Mouse (Mus musculus): Measurements from ENCODE around the gene Rtkn.

GRCm38 (mm10) chr6:83147280-83147679 lies 12.0 kb downstream of the Rtkn start:
- no peak for TF ChIP-seq CTCF (IDR thresholded peaks at IDR 0.05 in 2 of 3, conservative IDR thresholded peaks at IDR 0.05 in 1 of 3; ENCODE audit: control insufficient read depth in 1 of 3, insufficient read depth in 1 of 3, low read depth in 2 of 3, low read length in 3 of 3, poor library complexity in 1 of 3, severe bottlenecking in 1 of 3)
- no peak for TF ChIP-seq BHLHE40 (IDR thresholded peaks at IDR 0.05; ENCODE audit: borderline replicate concordance, low read depth, low read length)
- no peak for TF ChIP-seq USF2 (IDR thresholded peaks at IDR 0.05; ENCODE audit: borderline replicate concordance in 1 of 2, insufficient read depth in 1 of 2, low read depth in 1 of 2, low read length in 2 of 2)
- no peak for TF ChIP-seq HCFC1 (IDR thresholded peaks at IDR 0.05; ENCODE audit: low read depth, low read length)
- TF ChIP-seq NELFE (IDR thresholded peaks at IDR 0.05; ENCODE audit: low read depth, low read length), result no peak
- no peak for TF ChIP-seq POLR2AphosphoS5 (IDR thresholded peaks at IDR 0.05; ENCODE audit: borderline replicate concordance, low read depth, low read length)
- TF ChIP-seq TAL1 (IDR thresholded peaks at IDR 0.05; ENCODE audit: low read length), result no peak
- no peak for TF ChIP-seq GATA1 (IDR thresholded peaks at IDR 0.05; ENCODE audit: low read depth, low read length)
- TF ChIP-seq ETS1 (IDR thresholded peaks at IDR 0.05; ENCODE audit: low read depth, low read length), result no peak
- no peak for TF ChIP-seq MYC (IDR thresholded peaks at IDR 0.05; ENCODE audit: low read depth, low read length)
- TF ChIP-seq EP300 (IDR thresholded peaks at IDR 0.05; ENCODE audit: low read depth in 1 of 2, low read length in 2 of 2), result no peak
- TF ChIP-seq ZNF384 (IDR thresholded peaks at IDR 0.05; ENCODE audit: low read depth, low read length), result no peak
- no peak for TF ChIP-seq MYB (IDR thresholded peaks at IDR 0.05; ENCODE audit: low read depth, low read length)

All from MEL (cell line).